Mouse (Mus musculus) forebrain, embryonic 15.5 days (tissue): ENCODE data around the gene Olfr644. TPM values are rescaled to one million over a fixed set of nuclear protein-coding genes. Genes with fewer than 3 reads are reported as not detected.

Experiments
- ATAC-seq: fragments of 200-750 bp; cut with Nextera tagmentation; replicated peaks from 2 replicates; pipeline ENCODE4 v1.8.0; 2017; ENCODE audit warnings: mild to moderate bottlenecking, moderate TSS enrichment, moderate library complexity
- H3K27ac ChIP-seq: fragments of 300-500 bp; sonication (generic); replicated peaks from 2 replicates; pipeline ENCODE4 v1.5.1; 2015; ENCODE audit warnings: mild to moderate bottlenecking, inconsistent platforms
- H3K27me3 ChIP-seq: fragments of 300-500 bp; sonication (generic); 2 replicates; pipeline ENCODE4 v1.6.1; 2015; ENCODE audit warnings: inconsistent platforms
- H3K36me3 ChIP-seq: fragments of 300-500 bp; sonication (generic); 2 replicates; pipeline ENCODE4 v1.6.1; 2015; ENCODE audit warnings: mild to moderate bottlenecking, inconsistent platforms
- H3K4me1 ChIP-seq: fragments of 300-500 bp; sonication (generic); 2 replicates; pipeline ENCODE4 v1.6.1; 2015; ENCODE audit warnings: inconsistent platforms
- H3K4me2 ChIP-seq: fragments of 300-500 bp; sonication (generic); replicated peaks from 2 replicates; pipeline ENCODE4 v1.6.1; 2015; ENCODE audit warnings: mild to moderate bottlenecking, inconsistent platforms
- H3K4me3 ChIP-seq: fragments of 300-500 bp; sonication (generic); 2 replicates; pipeline ENCODE4 v1.5.1; 2015; ENCODE audit warnings: mild to moderate bottlenecking, inconsistent platforms
- H3K9ac ChIP-seq: fragments of 300-500 bp; sonication (generic); replicated peaks from 2 replicates; pipeline ENCODE4 v1.6.1; 2015; ENCODE audit warnings: mild to moderate bottlenecking, inconsistent platforms
- H3K9me3 ChIP-seq: fragments of 300-500 bp; sonication (generic); 2 replicates; pipeline ENCODE4 v1.6.1; 2016; ENCODE audit warnings: inconsistent platforms
- polyA plus RNA-seq: library from polyadenylated mRNA; unstranded; fragments of >200 nt; fragmentation: Nextera tagmentation; extraction: Ambion mirVana; gene quantifications from 2 replicates; pipeline ENCODE4 v1.2.1, GENCODE M21; 2015

Gene Olfr644
- polyA plus RNA-seq, 1 experiment from 2014 or later, result not detected

- Histone ChIP-seq H3K9ac (no peak within 1 kb of the TSS), H3K36me3 (no peaks in the 10 kb centered on the region), H3K9me3 (no peaks in the 10 kb centered on the region), H3K4me3 (no peak within 1 kb of the TSS), H3K27ac (no peak within 1 kb of the TSS), H3K4me2 (no peak within 1 kb of the TSS), H3K4me1 (no peaks in the 10 kb centered on the region), H3K27me3 (no peaks in the 10 kb centered on the region)
- no peak for ATAC-seq
Observed at GRCm38 (mm10) chr7:104017203-104017602, 54.5 kb downstream of the Olfr644 start, which contains the start of gene Olfr639. Gene Olfr639, minus strand, starts transcription at chr7:104017303.

Other genes with a start within 250 kb of the Olfr644 start
- 3,597 and 4,102 TPM in 2 replicates for gene Hbb-bs, start 243.8 kb downstream of the Olfr644 start, polyA plus RNA-seq
- gene Hbb-bh2, start 231.3 kb downstream of the Olfr644 start, polyA plus RNA-seq, result not detected in 2 replicates
- 1.1 and 2.1 TPM in 2 replicates for gene Hbb-bh1, start 228.7 kb downstream of the Olfr644 start, polyA plus RNA-seq
- gene Hbb-y, start 218.7 kb downstream of the Olfr644 start, polyA plus RNA-seq, result 114 and 201 TPM in 2 replicates
- not detected in 2 replicates for gene Olfr66, start 185.6 kb downstream of the Olfr644 start, polyA plus RNA-seq
- not detected in 2 replicates for gene Olfr64, start 177.4 kb downstream of the Olfr644 start, polyA plus RNA-seq
- not detected in 2 replicates for gene Olfr65, start 168.4 kb downstream of the Olfr644 start, polyA plus RNA-seq
- not detected in 2 replicates for gene Olfr631, start 143.0 kb downstream of the Olfr644 start, polyA plus RNA-seq
- gene Olfr632, start 137.5 kb downstream of the Olfr644 start, polyA plus RNA-seq, result not detected in 2 replicates
- gene Olfr633, start 127.4 kb downstream of the Olfr644 start, polyA plus RNA-seq, result not detected in 2 replicates
- not detected in 2 replicates for gene Olfr635, start 100.7 kb downstream of the Olfr644 start, polyA plus RNA-seq
- gene Olfr638, start 73.1 kb downstream of the Olfr644 start, polyA plus RNA-seq, result not detected in 2 replicates
- gene Olfr639, start 54.6 kb downstream of the Olfr644 start, polyA plus RNA-seq, result not detected in 2 replicates
- not detected in 2 replicates for gene Olfr640, start 46.3 kb downstream of the Olfr644 start, polyA plus RNA-seq
- gene Olfr641, start 36.4 kb downstream of the Olfr644 start, polyA plus RNA-seq, result not detected in 2 replicates
- gene Olfr642, start 19.2 kb downstream of the Olfr644 start, polyA plus RNA-seq, result not detected in 2 replicates
- gene 4930516K23Rik, start 10.4 kb downstream of the Olfr644 start, polyA plus RNA-seq, result not detected in 2 replicates
- gene Olfr645, start 13.6 kb upstream of the Olfr644 start, polyA plus RNA-seq, result not detected in 2 replicates
- not detected in 2 replicates for gene Olfr646, start 33.0 kb upstream of the Olfr644 start, polyA plus RNA-seq
- not detected in 2 replicates for gene Ubqln5, start 58.0 kb upstream of the Olfr644 start, polyA plus RNA-seq
- gene Olfr643, start 65.5 kb upstream of the Olfr644 start, polyA plus RNA-seq, result not detected in 2 replicates
- not detected in 2 replicates for gene Ubqln3, start 71.4 kb upstream of the Olfr644 start, polyA plus RNA-seq
- not detected in 2 replicates for gene Ubqlnl, start 78.7 kb upstream of the Olfr644 start, polyA plus RNA-seq
- not detected in 2 replicates for gene Olfm5, start 93.0 kb upstream of the Olfr644 start, polyA plus RNA-seq
- gene Olfr648, start 111.5 kb upstream of the Olfr644 start, polyA plus RNA-seq, result 0.33 and 0.47 TPM in 2 replicates
- gene Olfr649, start 124.1 kb upstream of the Olfr644 start, polyA plus RNA-seq, result not detected in 2 replicates
- 0.24 and 0.34 TPM in 2 replicates for gene Trim6, start 146.9 kb upstream of the Olfr644 start, polyA plus RNA-seq
- 0.46 and 0.62 TPM in 2 replicates for gene Trim34a, start 172.6 kb upstream of the Olfr644 start, polyA plus RNA-seq
- gene Trim5, start 216.2 kb upstream of the Olfr644 start, polyA plus RNA-seq, result 0.09 and 0.13 TPM in 2 replicates
- 1.2 and 2.0 TPM in 2 replicates for gene Trim12a, start 243.6 kb upstream of the Olfr644 start, polyA plus RNA-seq